Mouse (Mus musculus): Measurements from ENCODE around the gene Naa80.

GRCm38 (mm10) chr9:107618098-107618497, 39.4 kb downstream of the Naa80 start:
- TF ChIP-seq POLR2A (IDR thresholded peaks at IDR 0.05; ENCODE audit: borderline replicate concordance, low read depth, low read length) (no peak), CTCF (IDR thresholded peaks at IDR 0.05; ENCODE audit: low read depth, low read length) (no peak)

Measured in bone marrow macrophage, adult 2 months (primary cell).